Mouse (Mus musculus): ENCODE data around the gene Ube2b. TPM values are rescaled to one million over a fixed set of nuclear protein-coding genes. Genes with fewer than 3 reads are reported as not detected.
A peak's percentile ranks its signal among the peaks of the same experiment; 100 is the strongest.

The Ube2b gene
- polyA plus RNA-seq, 1 experiment from 2014 or later, result 183 TPM

- H3K4me3 ChIP-seq (ENCODE audit: low read depth, low read length), result no peak overlapping the region
- ATAC-seq (ENCODE audit: low FRiP score, low TSS enrichment), result no peak; the same call in 1 of the 2 replicates
- 74% methylated on average over 12 of the region's 12 CpGs for WGBS
- TF ChIP-seq CTCF (IDR thresholded peaks at IDR 0.05; ENCODE audit: low read depth), result no peak
- TF ChIP-seq EP300 (optimal IDR thresholded peaks at IDR 0.05), result no peak
- no peak for DNase-seq (ENCODE audit: low spot score)
- no peaks in the 10 kb centered on the region for H3K27me3 ChIP-seq (ENCODE audit: control insufficient read depth, insufficient read depth, low read length)
- no peak overlapping the region for H3K9ac ChIP-seq (ENCODE audit: low read length)
- H3K27ac ChIP-seq (replicated peaks), result no peak overlapping the region
- H3K36me3 ChIP-seq (ENCODE audit: control insufficient read depth, insufficient read depth, low read length), result no peaks in the 10 kb centered on the region
- no peaks in the 10 kb centered on the region for H3K9me3 ChIP-seq (ENCODE audit: control insufficient read depth, low read length)
- H3K4me2 ChIP-seq (replicated peaks; ENCODE audit: low read depth), result no peak overlapping the region
- H3K4me1 ChIP-seq (replicated peaks; ENCODE audit: control insufficient read depth, insufficient read depth), result no peaks in the 10 kb centered on the region
These were observed 61.6 kb downstream of the Ube2b start for GRCm38 (mm10) chr11:51938817-51939589.

GRCm38 (mm10) chr11:51937361-51937781 lies 63.2 kb downstream of the Ube2b start:
- no peaks in the 10 kb centered on the region for H3K9me3 ChIP-seq (ENCODE audit: control insufficient read depth, low read length)
- no peak for DNase-seq (ENCODE audit: low spot score)
- 63% methylated on average over 6 of the region's 6 CpGs for WGBS

GRCm38 (mm10) chr11:51935636-51936434 lies 64.7 kb downstream of the Ube2b start:
- Histone ChIP-seq H3K4me2 (replicated peaks; ENCODE audit: low read depth) (no peak overlapping the region), H3K4me3 (ENCODE audit: low read depth, low read length) (no peak overlapping the region), H3K9me3 (ENCODE audit: control insufficient read depth, low read length) (no peaks in the 10 kb centered on the region), H3K27ac (replicated peaks) (no peak overlapping the region), H3K4me1 (replicated peaks; ENCODE audit: control insufficient read depth, insufficient read depth) (no peaks in the 10 kb centered on the region), H3K27me3 (ENCODE audit: control insufficient read depth, insufficient read depth, low read length) (no peaks in the 10 kb centered on the region), H3K9ac (ENCODE audit: low read length) (no peak overlapping the region), H3K36me3 (ENCODE audit: control insufficient read depth, insufficient read depth, low read length) (no peaks in the 10 kb centered on the region)
- ATAC-seq (ENCODE audit: low FRiP score, low TSS enrichment) (no peak), DNase-seq (ENCODE audit: low spot score) (no peak)
- WGBS, result 48% methylated on average over 5 of the region's 5 CpGs
- TF ChIP-seq CTCF (IDR thresholded peaks at IDR 0.05; ENCODE audit: low read depth) (peak; percentile 37), EP300 (optimal IDR thresholded peaks at IDR 0.05) (no peak)

More at GRCm38 (mm10) chr11:51937361-51937781, 63.2 kb downstream of the Ube2b start:
- Histone ChIP-seq H3K27me3 (ENCODE audit: control insufficient read depth, insufficient read depth, low read length) (no peaks in the 10 kb centered on the region), H3K9ac (ENCODE audit: low read length) (no peak overlapping the region), H3K36me3 (ENCODE audit: control insufficient read depth, insufficient read depth, low read length) (no peaks in the 10 kb centered on the region), H3K27ac (replicated peaks) (no peak overlapping the region), H3K4me3 (ENCODE audit: low read depth, low read length) (no peak overlapping the region), H3K4me1 (replicated peaks; ENCODE audit: control insufficient read depth, insufficient read depth) (no peaks in the 10 kb centered on the region), H3K4me2 (replicated peaks; ENCODE audit: low read depth) (no peak overlapping the region)
- no peak for TF ChIP-seq EP300 (optimal IDR thresholded peaks at IDR 0.05)
- no peak for TF ChIP-seq CTCF (IDR thresholded peaks at IDR 0.05; ENCODE audit: low read depth)
- ATAC-seq (ENCODE audit: low FRiP score, low TSS enrichment), result no peak

Other genes starting within 250 kb of the Ube2b start
- 8.3 and 8.4 TPM in 2 replicates for gene Sec24a, start 237.1 kb downstream of the Ube2b start, polyA plus RNA-seq (2015; fragmentation: Nextera tagmentation; extraction: Ambion mirVana)
- 168 and 169 TPM in 2 replicates for gene Sar1b, start 237.1 kb downstream of the Ube2b start, polyA plus RNA-seq (2015; fragmentation: Nextera tagmentation; extraction: Ambion mirVana)
- gene Jade2, start 143.1 kb downstream of the Ube2b start, polyA plus RNA-seq (2015; fragmentation: Nextera tagmentation; extraction: Ambion mirVana), result 1.2 and 1.3 TPM in 2 replicates
- 43.0 and 46.9 TPM in 2 replicates for gene Cdkn2aipnl, start 33.1 kb downstream of the Ube2b start, polyA plus RNA-seq (2015; fragmentation: Nextera tagmentation; extraction: Ambion mirVana)
- 4.8 and 5.5 TPM in 2 replicates for gene Cdkl3, start 3.5 kb upstream of the Ube2b start, polyA plus RNA-seq (2015; fragmentation: Nextera tagmentation; extraction: Ambion mirVana)
- gene Ppp2ca, start 97.9 kb upstream of the Ube2b start, polyA plus RNA-seq (2015; fragmentation: Nextera tagmentation; extraction: Ambion mirVana), result 63.8 and 66.5 TPM in 2 replicates
- not detected in 2 replicates for gene Olfr1373, start 144.8 kb upstream of the Ube2b start, polyA plus RNA-seq (2015; fragmentation: Nextera tagmentation; extraction: Ambion mirVana)
- gene Olfr1371, start 213.2 kb upstream of the Ube2b start, polyA plus RNA-seq (2015; fragmentation: Nextera tagmentation; extraction: Ambion mirVana), result not detected in 2 replicates
- 530 and 542 TPM in 2 replicates for gene Skp1a, start 231.2 kb upstream of the Ube2b start, polyA plus RNA-seq (2015; fragmentation: Nextera tagmentation; extraction: Ambion mirVana)

Measured in stomach, postnatal 0 days (tissue).